Mouse (Mus musculus) spleen, adult 2 months (tissue): ENCODE measurements at regions not wholly inside any gene's neighbourhood (a gene's known extent, or its start where the extent isn't known, plus 50 kb on each side); places are given as distances from the start of the nearest gene placed in this dataset.

Experiments
- DNase-seq, 2 experiments: peaks; one replicate each; pipeline versions ENCODE4 v3.0.0 to v3.0.0-alpha.2; 2012 to 2021; ENCODE audit warnings: low spot score in 2 of 2, low read depth in 1 of 2
- H3K27ac ChIP-seq: fragments of 200-500 bp; 2 replicates; pipeline ENCODE4 v1.5.1; 2012; ENCODE audit warnings: low read length, inconsistent platforms; ENCODE audit not compliant: insufficient read depth
- H3K27me3 ChIP-seq: fragments of 200-500 bp; 2 replicates; pipeline ENCODE4 v1.6.1; 2012; ENCODE audit warnings: mild to moderate bottlenecking, moderate library complexity, low read length, inconsistent platforms; ENCODE audit not compliant: control insufficient read depth, insufficient read depth
- H3K36me3 ChIP-seq: fragments of 200-500 bp; 2 replicates; pipeline ENCODE4 v1.6.1; 2012; ENCODE audit warnings: mild to moderate bottlenecking, low read length, inconsistent platforms; ENCODE audit not compliant: control insufficient read depth, insufficient read depth
- H3K4me1 ChIP-seq: fragments of 200-500 bp; 2 replicates; pipeline ENCODE4 v1.6.1; 2011; ENCODE audit warnings: inconsistent platforms; ENCODE audit not compliant: control insufficient read depth, insufficient read depth, insufficient read length
- H3K4me3 ChIP-seq: fragments of 200-500 bp; 2 replicates; pipeline ENCODE4 v1.5.1; 2011; ENCODE audit warnings: mild to moderate bottlenecking, inconsistent platforms; ENCODE audit not compliant: insufficient read depth, insufficient read length; ENCODE audit errors: extremely low read depth
- CTCF ChIP-seq: fragments of 200-500 bp; IDR thresholded peaks from 2 replicates; pipeline ENCODE4 v1.5.1; 2011; ENCODE audit warnings: mild to moderate bottlenecking, inconsistent platforms; ENCODE audit not compliant: insufficient read depth, insufficient read length, insufficient replicate concordance; ENCODE audit errors: extremely low read depth
- POLR2A ChIP-seq: fragments of 200-500 bp; IDR thresholded peaks from 2 replicates; pipeline ENCODE4 v1.6.1; 2011; ENCODE audit warnings: low read depth, low read length, inconsistent platforms
- WGBS: fragments of 180-500 bp; shearing (Covaris S2); methylation state at CpG from one replicate; pipeline ENCODE4 v1.1.7; 2018; 5-methylcytosine and 5-hydroxymethylcytosine counted together

DNA sequence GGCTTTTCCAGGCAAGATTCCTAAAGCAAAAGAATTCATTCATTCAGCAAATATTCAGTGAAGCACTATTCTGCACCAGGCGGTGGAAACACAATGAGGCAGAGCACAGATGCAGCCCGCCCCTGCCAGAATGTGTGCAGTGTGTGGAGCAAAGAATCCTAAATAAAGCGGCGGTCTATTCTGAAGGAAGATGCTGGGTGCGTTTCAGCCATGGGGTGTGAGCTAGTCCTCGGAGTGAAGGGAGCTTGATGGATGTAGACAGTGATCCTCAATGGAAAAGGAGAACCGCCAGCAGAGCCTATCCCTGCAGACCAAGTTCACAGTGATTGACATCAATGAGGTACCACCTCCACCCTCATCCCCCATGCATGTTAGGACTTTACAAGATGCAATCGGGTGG lies 206.2 kb downstream of the H2al1j start:
- Histone ChIP-seq H3K4me3 (no peak overlapping the region), H3K27me3 (no peaks in the 10 kb centered on the region), H3K27ac (no peak overlapping the region), H3K4me1 (no peaks in the 10 kb centered on the region), H3K36me3 (no peaks in the 10 kb centered on the region)
- no peak for DNase-seq
- TF ChIP-seq POLR2A (no peak), CTCF (no peak)
- WGBS, result 85% methylated on average over 8 of the region's 8 CpGs

DNA sequence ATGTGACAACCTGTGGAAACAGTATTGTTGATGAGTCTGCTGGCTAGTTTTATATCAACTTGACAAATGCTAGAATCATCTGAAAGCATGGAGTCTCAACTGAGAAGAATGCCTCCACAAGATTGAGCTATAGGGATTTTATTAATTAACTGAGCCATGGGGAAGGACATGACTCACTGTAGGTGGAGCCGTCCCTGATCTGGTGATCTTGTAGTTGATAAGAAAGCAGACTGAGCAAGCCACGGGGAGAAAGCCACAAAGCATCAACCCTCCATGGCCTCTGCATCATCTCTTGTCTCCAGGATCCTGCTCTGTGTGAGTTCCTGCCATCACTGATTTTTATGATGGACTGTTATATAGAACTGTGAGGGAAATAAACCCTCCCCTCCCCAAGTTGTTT lies 213.4 kb downstream of the H2al1j start:
- H3K27ac ChIP-seq, result no peak overlapping the region
- no peak for TF ChIP-seq CTCF
- TF ChIP-seq POLR2A, result no peak
- no peaks in the 10 kb centered on the region for H3K4me1 ChIP-seq
- H3K27me3 ChIP-seq, result no peaks in the 10 kb centered on the region
- no peak for DNase-seq
- no peak overlapping the region for H3K4me3 ChIP-seq
- H3K36me3 ChIP-seq, result no peaks in the 10 kb centered on the region
- 57% methylated on average over 2 of the region's 2 CpGs for WGBS

DNA sequence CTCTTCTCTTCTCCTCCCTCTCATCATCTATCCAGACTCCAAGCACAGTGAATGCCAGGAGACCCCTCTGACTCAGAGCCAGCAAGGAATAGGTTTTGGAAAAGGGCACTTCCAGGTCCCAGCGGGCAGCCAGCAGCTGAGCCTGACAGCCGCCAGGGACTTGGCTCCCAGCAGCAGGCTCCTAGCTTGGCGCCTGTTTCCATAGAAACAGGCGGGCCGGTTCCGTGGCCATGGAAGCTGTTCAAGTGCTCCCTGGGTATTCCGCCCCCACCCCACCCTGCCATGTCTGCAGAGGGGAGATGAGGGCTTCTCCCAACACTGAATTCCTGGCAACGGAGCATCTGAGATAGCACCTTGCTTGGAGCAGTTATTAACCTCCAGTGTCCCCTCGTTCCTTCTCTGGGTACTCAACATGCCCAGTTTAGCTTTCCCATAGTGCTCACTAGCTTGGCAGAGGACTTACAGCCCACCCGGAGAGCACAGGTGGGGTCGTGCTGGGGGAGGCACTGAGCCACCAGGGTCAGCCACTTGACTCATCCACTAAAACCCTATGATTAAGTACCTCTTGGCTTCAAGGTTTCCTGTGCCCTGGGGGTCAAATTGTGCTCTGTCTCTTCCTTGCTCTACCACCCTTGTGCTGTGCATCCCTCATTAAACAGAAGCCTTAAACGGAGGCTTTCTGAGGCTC lies 222.7 kb downstream of the H2al1j start:
- TF ChIP-seq CTCF (no peak), POLR2A (no peak)
- H3K27ac ChIP-seq, result no peak overlapping the region
- H3K4me1 ChIP-seq, result no peaks in the 10 kb centered on the region
- no peak for DNase-seq
- WGBS, result 53% methylated on average over 12 of the region's 12 CpGs
- no peaks in the 10 kb centered on the region for H3K36me3 ChIP-seq
- H3K27me3 ChIP-seq, result no peaks in the 10 kb centered on the region
- no peak overlapping the region for H3K4me3 ChIP-seq

DNA sequence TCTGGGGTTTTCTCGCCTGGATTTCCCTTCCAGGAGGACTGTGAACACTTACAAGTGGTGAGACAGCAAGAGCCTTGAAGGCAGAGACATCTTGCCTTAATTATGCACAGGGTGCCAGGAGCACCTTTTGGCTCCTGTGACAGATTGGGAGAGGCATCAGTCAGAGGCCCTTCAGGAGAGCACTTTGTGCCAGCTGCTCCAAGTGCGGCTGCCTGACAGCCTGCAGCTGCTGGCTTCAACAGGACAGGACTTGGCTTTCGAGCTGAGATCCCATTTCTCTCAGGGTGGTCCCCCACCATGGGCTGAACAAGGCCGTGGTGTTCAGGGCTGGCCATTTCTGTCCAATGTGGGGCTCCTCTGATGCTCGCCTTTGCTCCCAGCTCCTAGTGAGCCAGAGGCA lies 224.6 kb downstream of the H2al1j start:
- no peak for DNase-seq
- Histone ChIP-seq H3K4me3 (no peak overlapping the region), H3K27ac (no peak overlapping the region), H3K27me3 (no peaks in the 10 kb centered on the region), H3K36me3 (no peaks in the 10 kb centered on the region), H3K4me1 (no peaks in the 10 kb centered on the region)
- TF ChIP-seq CTCF, result no peak
- no peak for TF ChIP-seq POLR2A
- WGBS, result 71% methylated on average over 5 of the region's 5 CpGs

DNA sequence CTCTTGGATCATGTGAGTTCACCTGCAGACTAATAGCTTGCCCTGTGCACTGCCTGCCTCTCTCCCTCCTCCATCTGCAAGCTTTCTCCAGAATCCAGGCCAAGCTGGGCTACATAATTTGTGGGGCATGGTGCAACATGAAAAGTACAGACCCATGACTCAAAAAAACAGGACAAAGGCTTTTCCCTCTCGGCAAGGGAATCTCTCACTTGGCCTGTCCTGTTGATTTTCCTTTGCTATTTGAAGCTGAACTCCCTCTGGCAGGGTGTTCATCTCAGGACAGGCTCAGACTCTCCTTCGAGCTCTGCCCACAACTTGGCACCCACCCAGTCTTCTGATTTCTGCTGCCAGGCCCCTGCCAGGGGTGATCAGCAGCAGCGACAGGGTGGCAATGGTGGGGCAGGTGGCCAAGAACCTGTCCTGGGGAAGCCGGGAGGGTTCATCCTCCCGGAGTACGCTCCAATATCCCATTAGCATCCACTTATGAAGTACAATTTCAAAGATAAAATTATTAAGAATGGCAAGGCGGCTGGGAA lies 227.5 kb downstream of the H2al1j start:
- no peak for DNase-seq
- H3K4me1 ChIP-seq, result no peaks in the 10 kb centered on the region
- no peaks in the 10 kb centered on the region for H3K36me3 ChIP-seq
- WGBS, result 81% methylated on average over 7 of the region's 7 CpGs
- H3K4me3 ChIP-seq, result no peak overlapping the region
- H3K27ac ChIP-seq, result no peak overlapping the region
- H3K27me3 ChIP-seq, result no peaks in the 10 kb centered on the region
- TF ChIP-seq POLR2A, result no peak
- TF ChIP-seq CTCF, result no peak

DNA sequence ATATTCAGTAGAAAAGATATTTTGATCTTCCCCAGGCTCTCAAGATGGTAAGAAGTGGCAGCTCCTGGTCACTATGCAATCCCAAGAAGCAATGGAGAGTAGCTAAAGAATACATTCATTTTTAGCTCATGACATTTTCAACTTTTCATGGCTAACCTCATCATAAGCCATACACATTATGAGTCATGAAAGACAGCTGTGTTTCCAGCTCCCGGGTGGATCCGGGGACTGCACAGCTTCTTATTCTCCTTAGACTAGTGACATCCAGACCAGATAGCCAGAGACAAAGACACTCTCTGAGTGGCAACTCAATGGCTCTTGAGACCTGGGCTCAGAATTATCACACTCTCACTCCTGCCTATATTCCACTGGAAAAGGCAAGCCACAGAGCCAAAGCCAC lies 230.6 kb downstream of the H2al1j start:
- no peak for TF ChIP-seq POLR2A
- no peak for TF ChIP-seq CTCF
- Histone ChIP-seq H3K27ac (no peak overlapping the region), H3K4me1 (no peaks in the 10 kb centered on the region), H3K4me3 (no peak overlapping the region), H3K36me3 (no peaks in the 10 kb centered on the region), H3K27me3 (no peaks in the 10 kb centered on the region)
- no peak for DNase-seq
- WGBS, result 97% methylated on average over 2 of the region's 2 CpGs

DNA sequence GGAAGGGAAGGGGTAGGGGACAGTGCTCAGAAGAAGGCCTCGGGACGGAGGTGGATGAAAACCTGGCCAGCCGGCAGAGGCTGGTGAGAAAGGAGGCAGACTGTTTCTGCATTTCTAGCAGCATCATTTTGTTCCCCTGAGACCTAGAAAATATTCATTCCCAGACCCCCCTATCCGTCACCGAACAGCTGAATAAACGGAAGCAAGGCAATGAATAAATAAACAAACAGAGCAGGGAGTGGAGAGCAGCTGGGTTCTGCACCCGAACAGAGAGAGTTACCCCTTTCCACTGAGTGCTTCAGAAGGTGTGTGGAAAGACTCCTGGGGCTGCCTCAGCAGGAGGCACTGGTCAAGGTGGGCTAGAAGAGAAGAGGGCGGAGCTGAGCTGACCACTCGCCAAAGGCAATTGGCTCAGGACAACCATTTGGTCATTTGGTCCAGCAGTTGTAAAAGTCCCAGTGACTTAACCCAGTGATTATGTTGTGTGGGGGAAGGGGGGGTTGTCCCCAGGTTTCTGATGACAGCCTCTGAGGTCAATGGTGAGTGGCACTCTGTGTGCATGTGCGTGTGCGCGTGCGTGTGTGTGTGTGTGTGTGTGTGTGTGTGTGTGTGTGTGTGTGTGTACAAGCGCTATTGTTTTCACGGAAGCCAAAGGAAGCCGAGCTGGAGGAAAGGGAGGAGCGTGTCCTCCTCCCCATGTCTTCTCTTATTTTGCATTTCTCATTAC lies 233.1 kb downstream of the H2al1j start:
- WGBS, result 74% methylated on average over 17 of the region's 17 CpGs
- H3K27ac ChIP-seq, result no peak overlapping the region

More for the DNA sequence above, 233.1 kb downstream of the H2al1j start:
- no peak overlapping the region for H3K4me3 ChIP-seq
- H3K36me3 ChIP-seq, result no peaks in the 10 kb centered on the region
- TF ChIP-seq POLR2A (no peak), CTCF (no peak)
- H3K4me1 ChIP-seq, result no peaks in the 10 kb centered on the region
- no peak for DNase-seq
- H3K27me3 ChIP-seq, result no peaks in the 10 kb centered on the region
